Mouse (Mus musculus) embryonic stem cell, embryonic (primary cell): ENCODE measurements at regions not wholly inside any gene's neighbourhood (a gene's known extent, or its start where the extent isn't known, plus 50 kb on each side); places are given as distances from the start of the nearest gene placed in this dataset.

Experiments
- CTCF ChIA-PET, 4 experiments: fragments of 300-600 bp in 2 of 4; fragments of 350-600 bp in 2 of 4; sonication (Branson Sonifier 250); formaldehyde crosslinking; loops; one replicate each; lab custom pipeline; 2022; ENCODE audit warnings: inconsistent platforms in 2 of 4; lab: Charles Lee
- POLR2A ChIA-PET, 4 experiments: fragments of 300-600 bp in 2 of 4; fragments of 350-600 bp in 2 of 4; sonication (Branson Sonifier 250); formaldehyde crosslinking; loops; one replicate each; lab custom pipeline; 2022; ENCODE audit warnings: antibody characterized with exemption in 4 of 4, inconsistent platforms in 1 of 4; lab: Charles Lee

DNA sequence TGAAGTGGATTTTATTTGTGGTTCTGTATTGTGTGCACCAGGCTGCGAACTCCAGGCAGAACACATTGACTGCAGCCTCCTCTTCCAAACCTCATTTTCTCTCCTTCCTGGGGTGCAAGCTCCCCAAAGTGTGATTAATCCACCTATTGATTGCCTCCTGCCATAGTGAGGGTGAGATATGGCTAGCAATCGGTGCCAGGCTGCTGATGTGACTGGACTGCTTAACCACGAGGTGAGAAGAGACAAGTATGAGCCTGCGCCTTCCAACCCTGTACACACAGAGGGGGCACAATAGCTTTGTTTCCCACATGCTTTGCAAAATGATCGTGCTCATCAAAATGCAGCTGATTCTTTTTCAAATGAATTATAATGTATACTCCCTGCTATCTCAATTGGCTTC is 227.4 kb downstream of the Icos start:
- CTCF ChIA-PET, result no interaction called here
- POLR2A ChIA-PET, result interaction anchor here in 1 of 4 experiments (0.7 kb wide), 1 partner anchor 1219 kb away, joined by 3 read pairs; no protein-coding TSS in a partner anchor

DNA sequence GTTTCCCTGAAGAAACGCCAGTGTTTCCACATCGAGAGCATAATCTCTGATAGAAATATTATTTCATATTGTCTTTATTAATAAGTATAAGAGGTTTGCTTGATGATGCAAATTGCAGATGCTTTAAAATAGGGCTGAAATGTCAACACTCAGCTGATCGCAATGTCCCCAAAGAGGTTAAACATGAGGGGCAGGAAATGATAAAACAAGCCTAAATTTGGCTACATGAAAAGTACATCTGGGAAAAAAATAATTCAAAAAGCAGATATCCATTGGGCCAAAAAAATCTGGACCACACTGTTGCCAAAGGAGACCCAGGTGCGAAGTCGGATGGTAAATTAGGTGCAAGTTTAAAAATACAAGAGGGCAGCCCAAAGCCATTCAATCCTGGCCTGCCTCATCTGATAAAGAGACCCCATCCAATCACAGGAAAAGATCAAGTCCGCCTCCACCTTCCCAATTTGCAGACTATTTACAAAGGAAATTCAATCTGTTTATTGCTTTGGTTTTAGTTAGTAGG is 229.2 kb downstream of the Icos start:
- POLR2A ChIA-PET, result no interaction called here
- CTCF ChIA-PET, result no interaction called here

DNA sequence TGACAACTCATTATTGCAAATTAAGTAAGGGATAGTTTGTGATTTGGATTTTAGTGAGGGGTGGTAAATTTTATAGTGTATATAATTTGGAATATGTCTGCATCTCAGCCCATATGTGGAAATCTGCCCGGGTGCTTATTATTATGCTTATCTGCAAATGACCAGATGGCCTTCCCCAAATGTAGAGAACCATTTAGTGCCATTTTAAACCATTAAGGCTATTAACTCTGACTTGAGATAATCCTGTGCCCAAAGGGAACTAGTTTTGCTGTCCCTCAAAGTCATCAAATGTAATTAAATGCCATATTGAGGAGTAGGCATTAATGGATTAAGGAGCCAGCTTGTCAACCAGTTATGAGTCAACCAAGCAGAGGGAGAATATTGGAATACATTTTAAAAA is 230.7 kb downstream of the Icos start:
- CTCF ChIA-PET, result no interaction called here
- POLR2A ChIA-PET, result no interaction called here

DNA sequence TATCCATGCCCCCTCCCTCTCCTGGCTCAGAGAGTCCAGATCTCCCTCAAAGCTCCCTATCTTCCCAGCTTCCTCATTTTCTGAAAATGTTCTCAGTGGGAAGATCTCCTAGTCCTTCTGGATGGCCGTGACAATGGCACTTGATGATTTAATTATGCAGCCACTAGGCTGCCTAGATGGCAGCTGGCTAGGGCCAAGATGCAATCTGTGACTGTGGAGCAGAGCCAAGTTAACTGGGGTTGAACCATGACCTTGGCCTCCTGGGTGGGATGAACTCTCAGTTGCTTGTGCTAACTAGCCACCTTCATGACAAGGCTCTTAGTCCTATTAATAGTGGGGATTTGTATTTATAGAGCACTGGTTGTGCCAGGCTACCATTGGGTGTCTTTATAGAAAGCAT is 243.4 kb downstream of the Icos start:
- CTCF ChIA-PET, result no interaction called here
- POLR2A ChIA-PET, result no interaction called here

DNA sequence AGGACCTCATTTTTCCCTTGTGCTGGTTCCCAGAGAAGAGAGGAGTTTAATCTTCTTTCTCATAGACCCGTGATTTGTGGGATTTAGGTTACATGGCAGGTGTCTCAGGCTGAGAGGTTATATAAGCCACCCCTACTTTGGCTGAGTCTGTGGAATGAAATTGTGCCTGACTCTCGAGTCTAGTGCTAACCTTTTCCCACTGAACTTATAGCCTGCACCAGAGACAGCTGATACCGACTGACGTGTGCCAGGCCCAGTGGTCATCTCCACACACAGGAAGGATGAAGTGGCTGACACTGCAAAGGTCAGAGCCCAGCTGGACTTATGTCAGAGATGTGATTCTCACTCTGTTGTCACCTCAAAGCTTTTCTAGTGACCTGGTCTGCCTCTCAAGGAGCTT is 251.2 kb downstream of the Icos start:
- ChIA-PET CTCF (no interaction called here), POLR2A (no interaction called here)

DNA sequence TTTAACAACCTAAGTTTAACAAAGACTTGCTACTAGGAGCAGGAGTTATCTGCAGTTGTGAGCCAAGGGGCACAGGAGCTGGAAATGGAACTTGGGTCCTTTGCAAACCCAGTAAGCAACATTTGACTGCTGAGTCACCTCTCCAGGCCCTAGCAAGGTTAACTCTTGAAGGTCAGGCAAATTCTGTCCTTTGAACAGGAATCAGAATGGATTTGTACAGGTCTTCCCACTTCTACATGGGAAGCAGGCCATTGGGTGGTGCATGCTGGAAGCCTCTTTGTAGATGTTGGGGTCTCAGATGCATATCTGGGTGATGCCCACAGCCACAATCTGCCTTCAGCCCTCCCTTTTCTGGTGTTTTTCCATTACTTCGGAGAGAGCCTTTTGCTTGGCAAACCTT is 255.3 kb downstream of the Icos start:
- ChIA-PET CTCF (interaction anchor here in 1 of 4 experiments (0.5 kb wide), 1 partner anchor 1039 kb away, joined by 4 read pairs; no protein-coding TSS in a partner anchor), POLR2A (no interaction called here)

DNA sequence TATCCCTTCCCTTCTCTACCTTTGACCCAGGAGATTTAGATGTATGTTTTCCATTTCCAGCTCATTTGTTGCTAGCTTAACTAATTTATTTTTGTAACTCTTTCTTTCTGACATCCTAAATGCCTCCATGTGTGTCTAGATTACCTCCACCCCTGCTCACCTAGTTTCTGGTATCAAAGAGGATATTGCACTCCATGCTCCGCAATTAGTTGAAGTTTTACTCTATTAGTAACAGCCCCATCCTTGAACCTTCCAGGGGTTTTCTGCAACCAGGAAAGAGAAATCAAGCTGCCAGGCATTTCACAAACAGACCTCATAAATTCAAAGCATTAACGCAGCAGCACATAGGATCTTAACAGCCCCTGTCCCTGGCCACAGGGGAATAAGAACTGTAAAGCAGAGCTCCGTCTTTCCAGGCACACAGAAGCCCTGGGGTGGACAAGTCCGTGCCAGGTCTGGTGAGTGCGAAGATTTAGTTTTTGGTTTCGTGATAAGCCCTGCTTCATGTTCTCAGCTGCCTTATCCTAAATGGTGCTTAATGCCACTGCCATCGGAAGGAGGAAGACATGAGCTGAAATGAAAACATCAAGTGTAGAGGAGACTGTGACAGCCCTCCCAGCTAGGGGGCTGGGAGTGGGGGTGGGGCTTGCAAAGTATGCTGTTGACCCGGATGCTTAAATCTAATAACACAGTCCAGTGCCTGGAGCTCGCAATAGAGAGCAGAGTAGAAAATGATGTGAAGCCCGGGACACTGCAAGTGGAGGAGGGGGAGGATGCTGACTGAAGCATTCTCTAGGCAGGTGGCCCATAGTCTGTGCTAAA is 256.0 kb downstream of the Icos start:
- ChIA-PET POLR2A (interaction anchor here in 1 of 4 experiments (0.6 kb wide), 1 partner anchor 1205 kb away, joined by 4 read pairs; no protein-coding TSS in a partner anchor), CTCF (interaction anchor here in 3 of 4 experiments (0.5 to 1.1 kb wide), 3 partner anchors 94 to 1040 kb away, joined by 3 to 13 read pairs (median 4); no protein-coding TSS in a partner anchor)

DNA sequence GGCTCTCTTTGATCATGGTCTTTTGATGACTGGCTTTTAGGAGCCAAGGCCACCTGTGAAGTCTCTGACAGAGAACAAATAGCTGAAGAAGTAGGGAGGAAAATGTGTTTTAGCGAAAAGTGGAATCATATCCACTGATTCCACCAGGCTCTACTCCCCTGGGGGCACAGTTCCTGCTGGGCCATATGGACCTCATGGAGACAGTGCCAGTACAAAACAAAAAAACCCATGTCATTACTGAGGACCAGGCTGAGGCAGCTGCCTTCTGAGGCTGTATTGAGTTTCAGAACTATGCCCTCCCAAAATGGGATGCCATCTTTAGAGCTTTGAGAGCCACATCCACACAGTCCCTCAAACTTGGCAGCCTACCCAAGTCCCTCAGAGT is 256.6 kb downstream of the Icos start:
- CTCF ChIA-PET, result interaction anchor here in 1 of 4 experiments (1.1 kb wide), 1 partner anchor 95 kb away, joined by 3 read pairs; no protein-coding TSS in a partner anchor

DNA sequence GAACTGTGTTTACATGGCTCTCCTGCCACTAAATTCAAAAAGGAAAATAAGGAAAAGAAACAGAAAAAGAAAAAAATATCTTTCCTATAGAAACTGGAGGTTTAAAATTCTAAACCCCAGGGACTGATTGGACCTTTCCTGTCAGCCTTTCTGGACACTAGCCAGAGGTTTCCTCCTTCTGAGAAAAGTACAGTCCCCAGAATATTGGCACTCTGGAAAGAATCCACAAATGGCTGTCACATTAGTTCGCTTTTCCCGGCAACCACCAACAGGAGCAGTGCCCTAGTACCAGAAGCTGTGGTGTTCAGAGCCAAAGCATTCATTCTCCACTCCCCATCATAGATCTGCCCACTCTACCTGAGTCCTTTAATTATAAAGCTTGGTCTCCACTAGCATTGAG is 258.8 kb downstream of the Icos start:
- POLR2A ChIA-PET, result no interaction called here

More for the DNA sequence above, 256.6 kb downstream of the Icos start:
- POLR2A ChIA-PET, result interaction anchor here in 1 of 4 experiments (0.6 kb wide), 1 partner anchor 1205 kb away, joined by 4 read pairs; no protein-coding TSS in a partner anchor

DNA sequence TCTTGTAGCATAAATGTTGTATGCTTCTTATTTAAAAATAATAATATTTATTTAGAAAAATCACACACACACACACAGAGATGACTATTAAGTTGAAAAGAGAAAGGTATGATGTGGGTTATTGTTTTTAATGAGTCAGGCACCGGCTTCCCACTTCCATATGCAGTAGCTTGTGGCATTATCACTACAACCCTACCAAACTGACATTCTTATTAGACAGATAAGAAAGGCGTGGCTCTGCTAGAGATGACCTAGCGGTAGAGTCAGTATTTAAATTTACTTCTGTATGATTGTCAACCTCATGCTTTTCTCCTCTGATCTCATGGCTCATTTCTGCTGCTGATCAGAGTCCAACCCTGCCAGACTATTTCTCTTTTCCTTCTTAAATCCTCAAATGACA is 260.9 kb downstream of the Icos start:
- CTCF ChIA-PET, result no interaction called here
- POLR2A ChIA-PET, result no interaction called here

More for the DNA sequence above, 258.8 kb downstream of the Icos start:
- CTCF ChIA-PET, result no interaction called here

DNA sequence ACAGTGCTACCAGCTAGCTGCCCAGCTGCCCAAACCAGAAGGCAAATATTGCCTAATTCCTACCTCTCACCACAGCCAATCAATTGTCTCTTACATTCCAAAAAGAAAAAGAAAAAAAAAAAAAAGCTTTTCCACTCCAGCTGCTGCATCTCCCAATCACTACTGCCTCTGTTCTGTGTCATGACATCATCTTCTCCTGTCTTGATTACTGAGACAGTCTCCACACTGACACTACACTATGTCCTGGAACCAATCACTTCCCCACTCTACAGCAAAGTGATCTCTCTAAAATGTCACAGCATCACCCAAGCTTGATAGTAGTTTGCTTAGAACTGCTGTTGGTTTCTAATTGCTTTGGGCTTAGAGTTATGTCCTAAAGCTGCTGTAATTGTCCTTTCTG is 279.8 kb downstream of the Icos start:
- ChIA-PET CTCF (interaction anchor here in 2 of 4 experiments (0.6 to 0.7 kb wide), 2 partner anchors 29 to 81 kb away, joined by 4 to 5 read pairs; no protein-coding TSS in a partner anchor), POLR2A (interaction anchor here in 2 of 4 experiments (0.6 to 1.0 kb wide), 2 partner anchors 43 to 1788 kb away, joined by 3 read pairs; no protein-coding TSS in a partner anchor)

DNA sequence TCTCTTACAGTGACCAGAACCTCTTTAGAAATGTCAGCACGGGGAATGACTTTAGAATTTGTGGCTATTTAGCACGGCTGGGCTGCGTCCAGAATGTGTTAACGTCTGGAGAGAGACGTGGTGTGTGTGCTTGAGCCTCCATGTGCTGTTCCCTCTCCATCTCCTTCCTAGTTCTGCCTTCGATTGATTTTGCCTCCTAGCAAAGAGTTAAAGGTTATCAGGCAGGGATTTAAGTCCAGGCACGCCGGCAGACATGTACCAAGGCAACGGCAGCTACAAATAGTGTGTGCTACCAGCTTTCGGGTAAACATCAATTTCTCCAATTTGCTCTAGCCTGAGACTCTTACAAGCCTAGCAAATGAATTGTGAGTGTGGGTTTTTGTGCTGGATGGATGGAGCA is 285.7 kb downstream of the Icos start:
- ChIA-PET CTCF (interaction anchor here in 1 of 4 experiments (0.6 kb wide), 1 partner anchor 1765 kb away, joined by 3 read pairs; no protein-coding TSS in a partner anchor), POLR2A (no interaction called here)

DNA sequence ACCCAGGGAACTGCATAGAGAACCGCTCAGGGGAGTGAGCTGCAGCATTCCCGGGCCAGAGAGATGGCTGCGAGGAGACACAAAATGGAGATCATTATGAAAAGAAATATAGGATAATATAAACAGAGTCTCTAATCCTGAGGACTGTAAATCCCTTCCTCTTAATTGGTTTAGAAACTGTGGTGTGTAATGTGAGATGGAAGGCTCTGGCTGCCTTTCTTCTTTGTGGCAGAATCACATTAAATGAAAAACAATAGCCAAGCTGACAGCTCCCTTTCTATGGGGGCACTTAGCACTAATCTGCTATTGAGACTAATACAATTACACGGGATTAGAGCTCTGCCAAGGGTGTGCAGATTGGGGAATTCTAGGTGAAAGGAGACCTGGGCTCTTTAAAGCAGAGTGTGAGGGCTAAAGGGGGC is 288.0 kb downstream of the Icos start:
- CTCF ChIA-PET, result no interaction called here
- POLR2A ChIA-PET, result no interaction called here

DNA sequence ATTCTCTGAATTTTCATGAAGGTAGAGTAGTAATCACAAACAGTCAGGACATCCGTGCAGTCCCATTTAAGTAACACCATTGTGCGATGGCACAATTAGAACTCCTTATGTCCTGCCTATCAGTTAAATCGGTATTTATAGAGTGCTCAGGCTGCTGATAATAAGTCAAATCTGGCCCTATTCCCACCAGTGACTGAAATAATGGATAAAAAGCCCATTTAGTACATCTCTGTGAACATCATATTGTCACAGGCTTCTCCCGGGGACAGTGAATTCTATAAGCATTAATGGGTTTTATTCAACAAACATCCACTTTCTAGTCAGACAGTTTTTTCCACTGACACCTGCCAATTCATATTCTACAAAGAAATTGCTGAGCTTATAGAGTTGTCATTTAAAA is 296.1 kb downstream of the Icos start:
- CTCF ChIA-PET, result no interaction called here
- POLR2A ChIA-PET, result no interaction called here

DNA sequence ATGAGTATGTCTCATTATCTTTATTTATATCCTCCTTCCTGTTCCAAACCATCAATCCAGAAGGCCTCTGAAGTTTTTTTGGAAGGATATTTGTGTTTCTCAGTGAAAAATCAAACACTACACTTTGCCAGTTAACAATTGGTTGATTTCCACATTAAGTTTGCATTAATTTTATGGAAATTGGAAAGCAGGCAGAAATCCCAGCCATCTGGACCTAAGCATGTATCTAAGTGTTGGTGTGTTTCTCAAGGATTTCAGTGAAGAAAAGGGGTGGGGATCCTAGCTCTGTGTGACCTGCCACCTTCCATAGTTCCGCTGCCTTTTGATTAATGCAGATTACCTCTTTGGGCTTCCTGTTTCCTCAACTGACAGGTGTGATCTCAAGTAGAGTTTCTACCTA is 296.5 kb downstream of the Icos start:
- ChIA-PET CTCF (no interaction called here), POLR2A (no interaction called here)

DNA sequence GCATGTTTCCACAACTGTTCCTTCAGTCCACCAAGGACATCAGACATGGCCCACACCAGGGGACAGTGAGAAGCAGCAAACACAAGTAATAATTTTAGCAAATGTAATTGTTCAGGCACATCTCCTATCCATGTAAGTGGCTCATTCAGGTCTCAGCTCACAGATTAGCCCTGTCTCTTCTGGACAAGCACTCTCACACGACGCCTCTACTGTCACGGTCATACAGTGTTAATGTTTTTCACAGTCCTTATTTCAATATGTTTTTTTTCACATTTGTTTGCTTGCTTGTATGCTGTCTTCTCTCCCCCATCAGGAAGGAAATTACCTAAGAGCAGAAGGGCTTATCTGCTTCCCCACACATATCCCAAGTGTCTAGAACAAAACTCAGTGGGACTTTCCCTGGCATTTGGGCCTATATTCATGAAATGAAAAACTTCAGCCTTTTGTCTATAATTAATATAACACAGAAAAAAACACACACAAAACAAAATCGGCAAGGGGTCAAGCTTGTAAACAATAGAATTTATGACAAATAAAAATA is 299.5 kb downstream of the Icos start:
- CTCF ChIA-PET, result interaction anchor here in 1 of 4 experiments (0.6 kb wide), 1 partner anchor 1575 kb away, joined by 5 read pairs; no protein-coding TSS in a partner anchor

DNA sequence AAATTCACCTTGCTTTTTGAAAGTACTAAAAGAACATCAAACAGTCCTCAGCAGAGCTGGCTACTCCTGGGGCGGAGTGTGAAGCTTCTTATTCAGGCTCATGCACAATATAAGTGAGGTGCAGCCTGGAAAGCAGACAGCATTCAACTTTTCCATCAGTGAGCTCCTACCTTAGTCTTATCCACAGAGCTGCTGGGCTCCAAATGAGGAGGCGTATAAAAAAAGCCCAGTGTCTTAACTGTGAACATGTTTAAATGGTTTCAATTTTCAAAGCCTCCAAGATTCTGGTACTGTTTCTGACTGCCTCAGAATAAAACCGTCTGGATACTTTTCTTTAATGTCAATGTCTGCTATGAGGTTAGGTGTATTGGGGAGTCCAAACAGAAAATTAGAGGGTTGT is 310.5 kb downstream of the Icos start:
- ChIA-PET POLR2A (no interaction called here), CTCF (interaction anchor here in 1 of 4 experiments (0.6 kb wide), 1 partner anchor 174 kb away, joined by 9 read pairs; no protein-coding TSS in a partner anchor)

More for the DNA sequence above, 299.5 kb downstream of the Icos start:
- POLR2A ChIA-PET, result interaction anchor here in 1 of 4 experiments (0.6 kb wide), 1 partner anchor 1144 kb away, joined by 4 read pairs; no protein-coding TSS in a partner anchor

DNA sequence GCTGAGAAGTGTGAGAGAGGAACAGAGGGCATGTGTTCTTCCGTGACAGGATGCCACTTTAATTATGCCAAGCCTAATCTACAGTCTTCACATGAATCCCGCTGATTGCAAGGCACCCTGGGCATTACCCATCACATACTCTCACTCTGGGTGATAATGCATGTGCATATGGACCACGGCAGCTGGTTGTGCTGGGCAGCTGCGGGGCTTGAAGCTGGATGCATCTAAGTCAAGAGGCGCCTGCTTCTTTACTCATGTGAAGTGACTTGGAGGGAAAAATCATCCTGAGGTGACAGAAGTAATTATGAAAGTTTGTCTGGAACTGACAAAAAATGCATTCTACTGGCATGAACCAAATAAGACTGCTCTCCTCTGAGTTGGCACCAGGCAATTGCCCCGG is 311.2 kb downstream of the Icos start:
- POLR2A ChIA-PET, result no interaction called here
- CTCF ChIA-PET, result interaction anchor here in 2 of 4 experiments (0.6 to 1.6 kb wide), 3 partner anchors 9 to 1817 kb away, joined by 3 to 4 read pairs (median 3); no protein-coding TSS in a partner anchor

DNA sequence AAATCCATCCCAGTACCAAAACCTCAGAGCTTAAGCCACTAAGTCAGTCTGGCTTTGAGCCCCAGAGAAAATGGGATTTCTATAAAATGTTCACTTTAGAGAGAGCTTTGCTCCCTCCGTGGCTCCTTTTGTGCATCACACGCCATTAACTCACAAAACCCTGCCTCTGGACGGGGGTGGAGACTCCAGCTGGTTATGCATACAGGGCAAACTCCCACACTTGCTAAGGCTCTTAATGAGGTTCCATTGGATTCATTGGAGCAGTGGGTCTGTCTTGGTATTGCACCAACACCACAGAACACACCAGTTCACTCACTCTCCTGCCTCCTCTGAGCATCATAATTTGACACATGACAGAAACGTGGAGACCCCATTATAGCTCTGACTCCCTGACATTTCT is 311.8 kb downstream of the Icos start:
- POLR2A ChIA-PET, result no interaction called here
- CTCF ChIA-PET, result interaction anchor here in 1 of 4 experiments (1.6 kb wide), 1 partner anchor 9 kb away, joined by 4 read pairs; no protein-coding TSS in a partner anchor
